Mouse (Mus musculus) CH12.LX (cell line): ENCODE data around the gene Pikfyve. TPM values are rescaled to one million over a fixed set of nuclear protein-coding genes. Genes with fewer than 3 reads are reported as not detected.

Source experiments
- DNase-seq: peaks from one replicate; pipeline ENCODE4 v3.0.0-alpha.2; 2013; ENCODE audit errors: extremely low read depth
- H3K27ac ChIP-seq: 2 replicates; pipeline ENCODE4 v1.5.1; 2012; ENCODE audit warnings: low read depth, mild to moderate bottlenecking, control low read depth, moderate library complexity; ENCODE audit not compliant: insufficient read depth
- H3K27me3 ChIP-seq: replicated peaks from 2 replicates; pipeline ENCODE3; 2012; ENCODE audit warnings: inconsistent platforms
- H3K36me3 ChIP-seq, 2 experiments: replicated peaks in 1 of 2; 2 replicates each; pipeline versions ENCODE3 to v1.6.1; 2012; ENCODE audit warnings: inconsistent platforms in 1 of 2, low read length in 1 of 2, mild to moderate bottlenecking in 1 of 2, mixed read lengths in 1 of 2, moderate library complexity in 1 of 2; ENCODE audit not compliant: control insufficient read depth in 1 of 2, insufficient read depth in 1 of 2
- H3K4me1 ChIP-seq, 2 experiments: 2 replicates each; pipeline ENCODE4 v1.6.1; 2012; ENCODE audit warnings: inconsistent platforms in 1 of 2, moderate library complexity in 1 of 2; ENCODE audit not compliant: insufficient read depth in 2 of 2, control insufficient read depth in 1 of 2
- H3K4me2 ChIP-seq: 2 replicates; pipeline ENCODE4 v1.6.1; 2012; ENCODE audit warnings: low read depth, mild to moderate bottlenecking, control low read depth; ENCODE audit not compliant: poor library complexity, insufficient read depth, severe bottlenecking
- H3K4me3 ChIP-seq, 3 experiments: fragments of 150-350 bp in 1 of 3; sonication (generic) in 1 of 3; replicated peaks in 1 of 3; 2 replicates each; pipeline versions ENCODE3 to v1.5.1; 2011 to 2012; ENCODE audit warnings: low read depth in 2 of 3, low read length in 2 of 3, mild to moderate bottlenecking in 2 of 3, moderate library complexity in 2 of 3, control low read depth in 1 of 3, improper control_type of control experiment in 1 of 3, inconsistent platforms in 1 of 3, mixed read lengths in 1 of 3; ENCODE audit not compliant: poor library complexity in 1 of 3
- H3K79me2 ChIP-seq: replicated peaks from 2 replicates; pipeline ENCODE4 v1.6.1; 2012; ENCODE audit warnings: mild to moderate bottlenecking, moderate library complexity; ENCODE audit not compliant: control insufficient read depth, poor library complexity, insufficient read depth, severe bottlenecking; ENCODE audit errors: extremely low read depth
- H3K9ac ChIP-seq: 2 replicates; pipeline ENCODE4 v1.6.1; 2012; ENCODE audit warnings: low read depth, mild to moderate bottlenecking, control low read depth, moderate library complexity; ENCODE audit not compliant: insufficient read depth
- H3K9me3 ChIP-seq: replicated peaks from 2 replicates; pipeline ENCODE3; 2012; ENCODE audit warnings: low read length, inconsistent platforms, mixed read lengths
- BHLHE40 ChIP-seq: IDR thresholded peaks from 2 replicates; pipeline ENCODE4 v1.6.1; 2011; ENCODE audit warnings: mild to moderate bottlenecking, low read depth, low read length, improper control_type of control experiment
- CHD2 ChIP-seq: IDR thresholded peaks from 2 replicates; pipeline ENCODE4 v1.6.1; 2011; ENCODE audit warnings: low read length, improper control_type of control experiment
- CTCF ChIP-seq, 2 experiments: IDR thresholded peaks in 1 of 2; conservative IDR thresholded peaks in 1 of 2; 2 replicates each; pipeline ENCODE4 v1.5.1; 2011 to 2012; ENCODE audit warnings: low read depth in 2 of 2, low read length in 2 of 2, improper control_type of control experiment in 1 of 2, inconsistent platforms in 1 of 2, mild to moderate bottlenecking in 1 of 2, moderate library complexity in 1 of 2
- E2F4 ChIP-seq: IDR thresholded peaks from 2 replicates; pipeline ENCODE4 v1.6.1; 2011; ENCODE audit warnings: low read depth, low read length, improper control_type of control experiment; ENCODE audit not compliant: insufficient replicate concordance
- ELF1 ChIP-seq: IDR thresholded peaks from 2 replicates; pipeline ENCODE4 v1.6.1; 2014; ENCODE audit warnings: low read depth, mild to moderate bottlenecking, inconsistent platforms, low read length, improper control_type of control experiment
- EP300 ChIP-seq: IDR thresholded peaks from 2 replicates; pipeline ENCODE4 v1.6.1; 2011; ENCODE audit warnings: low read length, improper control_type of control experiment
- ETS1 ChIP-seq: conservative IDR thresholded peaks from 2 replicates; pipeline ENCODE4 v1.6.1; 2012; ENCODE audit warnings: low read depth, mild to moderate bottlenecking, inconsistent platforms, low read length, improper control_type of control experiment, moderate library complexity
- GABPA ChIP-seq: IDR thresholded peaks from 2 replicates; pipeline ENCODE4 v1.6.1; 2012; ENCODE audit warnings: low read depth, low read length, improper control_type of control experiment, inconsistent platforms; ENCODE audit not compliant: insufficient replicate concordance
- IRF4 ChIP-seq: IDR thresholded peaks from 2 replicates; pipeline ENCODE4 v1.6.1; 2014; ENCODE audit warnings: low read depth, mild to moderate bottlenecking, inconsistent platforms, low read length, improper control_type of control experiment
- JUN ChIP-seq: IDR thresholded peaks from 2 replicates; pipeline ENCODE4 v1.6.1; 2011; ENCODE audit warnings: low read depth, mild to moderate bottlenecking, low read length, improper control_type of control experiment, moderate library complexity; ENCODE audit not compliant: insufficient read depth
- JUND ChIP-seq: conservative IDR thresholded peaks from 2 replicates; pipeline ENCODE4 v1.6.1; 2011; ENCODE audit warnings: low read depth, low read length, improper control_type of control experiment
- MAFK ChIP-seq: IDR thresholded peaks from 2 replicates; pipeline ENCODE4 v1.6.1; 2011; ENCODE audit warnings: low read length, improper control_type of control experiment; ENCODE audit not compliant: insufficient replicate concordance
- MAX ChIP-seq: IDR thresholded peaks from 2 replicates; pipeline ENCODE4 v1.6.1; 2011; ENCODE audit warnings: low read length, improper control_type of control experiment
- MAZ ChIP-seq: IDR thresholded peaks from 2 replicates; pipeline ENCODE4 v1.6.1; 2012; ENCODE audit warnings: low read depth, mild to moderate bottlenecking, inconsistent platforms, low read length, improper control_type of control experiment, moderate library complexity
- MEF2A ChIP-seq: IDR thresholded peaks from 2 replicates; pipeline ENCODE4 v1.6.1; 2014; ENCODE audit warnings: low read depth, mild to moderate bottlenecking, inconsistent platforms, low read length, improper control_type of control experiment, borderline replicate concordance
- MXI1 ChIP-seq: IDR thresholded peaks from 2 replicates; pipeline ENCODE4 v1.6.1; 2011; ENCODE audit warnings: mild to moderate bottlenecking, low read depth, low read length, improper control_type of control experiment
- MYC ChIP-seq: IDR thresholded peaks from 2 replicates; pipeline ENCODE4 v1.6.1; 2011; ENCODE audit warnings: low read depth, mild to moderate bottlenecking, improper control_type of control experiment, low read length
- NELFE ChIP-seq: IDR thresholded peaks from 2 replicates; pipeline ENCODE4 v1.6.1; 2011; ENCODE audit warnings: low read depth, low read length, improper control_type of control experiment
- NRF1 ChIP-seq: IDR thresholded peaks from 2 replicates; pipeline ENCODE4 v1.6.1; 2014; ENCODE audit warnings: low read depth, mild to moderate bottlenecking, inconsistent platforms, low read length, improper control_type of control experiment, moderate library complexity
- PAX5 ChIP-seq: IDR thresholded peaks from 2 replicates; pipeline ENCODE4 v1.6.1; 2012; ENCODE audit warnings: low read length, inconsistent platforms, mixed read lengths
- POLR2A ChIP-seq: IDR thresholded peaks from 2 replicates; pipeline ENCODE4 v1.6.1; 2011; ENCODE audit warnings: low read depth, mild to moderate bottlenecking, improper control_type of control experiment, low read length
- POLR2AphosphoS2 ChIP-seq: IDR thresholded peaks from 2 replicates; pipeline ENCODE4 v1.6.1; 2011; ENCODE audit warnings: low read depth, low read length, improper control_type of control experiment
- RAD21 ChIP-seq: IDR thresholded peaks from 2 replicates; pipeline ENCODE4 v1.6.1; 2011; ENCODE audit warnings: low read depth, mild to moderate bottlenecking, low read length, improper control_type of control experiment, moderate library complexity
- RCOR1 ChIP-seq: conservative IDR thresholded peaks from 2 replicates; pipeline ENCODE4 v1.6.1; 2012; ENCODE audit warnings: low read depth, mild to moderate bottlenecking, inconsistent platforms, low read length, improper control_type of control experiment
- SIN3A ChIP-seq: IDR thresholded peaks from 2 replicates; pipeline ENCODE4 v1.6.1; 2012; ENCODE audit warnings: low read length, improper control_type of control experiment, inconsistent platforms
- SMC3 ChIP-seq: IDR thresholded peaks from 2 replicates; pipeline ENCODE4 v1.6.1; 2011; ENCODE audit warnings: low read depth, low read length, improper control_type of control experiment
- TBP ChIP-seq: conservative IDR thresholded peaks from 2 replicates; pipeline ENCODE4 v1.6.1; 2011; ENCODE audit warnings: low read depth, low read length, improper control_type of control experiment
- TCF12 ChIP-seq: IDR thresholded peaks from 2 replicates; pipeline ENCODE4 v1.6.1; 2014; ENCODE audit warnings: low read depth, mild to moderate bottlenecking, inconsistent platforms, low read length, improper control_type of control experiment
- UBTF ChIP-seq: IDR thresholded peaks from 2 replicates; pipeline ENCODE4 v1.6.1; 2012; ENCODE audit warnings: low read depth, mild to moderate bottlenecking, inconsistent platforms, low read length, improper control_type of control experiment, moderate library complexity
- USF1 ChIP-seq: IDR thresholded peaks from 2 replicates; pipeline ENCODE4 v1.6.1; 2014; ENCODE audit warnings: low read depth, mild to moderate bottlenecking, inconsistent platforms, low read length, improper control_type of control experiment
- USF2 ChIP-seq: conservative IDR thresholded peaks from 2 replicates; pipeline ENCODE4 v1.6.1; 2011; ENCODE audit warnings: low read depth, low read length, improper control_type of control experiment
- ZC3H11A ChIP-seq: IDR thresholded peaks from 2 replicates; pipeline ENCODE4 v1.6.1; 2012; ENCODE audit warnings: low read depth, mild to moderate bottlenecking, inconsistent platforms, low read length, improper control_type of control experiment
- ZKSCAN1 ChIP-seq: IDR thresholded peaks from 2 replicates; pipeline ENCODE4 v1.6.1; 2012; ENCODE audit warnings: low read depth, inconsistent platforms, low read length, improper control_type of control experiment, borderline replicate concordance
- ZMIZ1 ChIP-seq: IDR thresholded peaks from 2 replicates; pipeline ENCODE4 v1.6.1; 2012; ENCODE audit warnings: low read depth, mild to moderate bottlenecking, inconsistent platforms, low read length, improper control_type of control experiment
- ZNF384 ChIP-seq: IDR thresholded peaks from 2 replicates; pipeline ENCODE4 v1.6.1; 2012; ENCODE audit warnings: low read depth, low read length, improper control_type of control experiment, inconsistent platforms
- dilution Hi-C: fragments of 300-500 bp; cut with MboI; formaldehyde crosslinking; loops from 2 replicates; pipeline ENCODE4 v1.14.3; 2020; ENCODE audit warnings: low sequenced_read_pairs; ENCODE audit not compliant: extremely low pct_unique_long_range_greater_than_20kb, extremely low pct_ligation_motif_present
- in situ Hi-C: fragments of 300-500 bp; cut with MboI; formaldehyde crosslinking; loops from 3 replicates; pipeline ENCODE4 v1.14.3; 2019; ENCODE audit warnings: low sequenced_read_pairs, low pct_ligation_motif_present, low pct_unique_long_range_greater_than_20kb, mixed read lengths
- polyA plus RNA-seq: library from polyadenylated mRNA; unstranded; fragments of >175 nt; gene quantifications from 2 replicates; pipeline ENCODE4 v1.2.1, GENCODE M21; 2012; ENCODE audit warnings: low read depth; ENCODE audit not compliant: insufficient read length
- total RNA-seq, 2 experiments: library from RNA; depleted of rRNA; stranded (reverse); fragments of 300-350 nt in 1 of 2; fragments of >200 nt in 1 of 2; gene quantifications; 2 replicates each; pipeline ENCODE4 v1.2.3; 2012 to 2014

Gene Pikfyve
- total and polyA plus RNA-seq, 3 experiments = 12.6 to 25.5 (median 14.5) TPM

DNA sequence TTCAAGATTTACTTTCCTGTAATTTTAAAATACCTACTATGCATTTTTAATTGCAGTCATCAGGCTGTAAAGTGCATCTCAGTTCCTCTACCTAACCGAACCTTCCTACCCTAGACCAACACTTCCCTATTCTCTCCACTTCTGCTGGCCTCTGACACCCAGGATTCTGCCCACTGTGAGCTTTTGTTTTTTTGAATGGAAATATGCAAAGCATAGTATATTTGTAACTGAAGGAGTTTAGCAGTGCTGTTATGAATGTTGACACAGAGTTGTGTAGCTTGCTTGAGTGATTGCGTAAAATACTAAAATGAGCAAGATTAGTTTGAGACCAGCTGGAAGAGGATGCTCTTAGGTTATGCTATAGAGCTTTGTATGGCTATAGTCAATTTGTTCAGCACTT, 41.2 kb downstream of the Pikfyve start:
- peak overlapping the region; percentile 64; the same call in 1 of the 2 replicates for H3K27ac ChIP-seq
- in situ Hi-C loops = no loop called here
- no peaks in the 10 kb centered on the region for H3K27me3 ChIP-seq
- H3K4me3 ChIP-seq = no peak overlapping the region
- peak overlapping the region; percentile 29; the same call in 1 of the 2 replicates for H3K4me2 ChIP-seq
- peaks cover 3 to 22% of the 10 kb centered on the region in 2 experiments for H3K36me3 ChIP-seq
- DNase-seq = peak; percentile 81
- no peak overlapping the region for H3K9ac ChIP-seq
- TF ChIP-seq TCF12 (peak; percentile 17; the same call in 1 of the 2 replicates), EP300 (peak; percentile 89), E2F4 (no peak), MXI1 (no peak), MEF2A (peak; percentile 88), GABPA (no peak), NRF1 (no peak), BHLHE40 (peak; percentile 16; the same call in 1 of the 2 replicates), ELF1 (peak; percentile 43), JUN (peak; percentile 42), NELFE (no peak), ZKSCAN1 (peak; percentile 45; the same call in 1 of the 2 replicates), CTCF (conservative IDR thresholded peaks at IDR 0.05 in 1 of 2, IDR thresholded peaks at IDR 0.05 in 1 of 2; ENCODE audit: low read depth in 2 of 2, low read length in 2 of 2) (no peak), ZNF384 (peak; percentile 74), RCOR1 (no peak), ZC3H11A (no peak), JUND (peak; percentile 69; the same call in 1 of the 2 replicates), POLR2AphosphoS2 (no peak), ZMIZ1 (no peak), POLR2A (no peak), RAD21 (no peak), TBP (0 out of 2 replicates have a peak, but pooled peaks have one; percentile 47), MAFK (0 out of 2 replicates have a peak, but pooled peaks have one; percentile 38), MAX (no peak), USF2 (no peak), SMC3 (no peak), MAZ (no peak), IRF4 (peak; percentile 90), SIN3A (no peak), ETS1 (peak; percentile 33; the same call in 1 of the 2 replicates), PAX5 (no peak), MYC (no peak), USF1 (no peak), CHD2 (no peak), UBTF (no peak)
- no peaks in the 10 kb centered on the region for H3K9me3 ChIP-seq
- H3K4me1 ChIP-seq = peaks cover 0 to 35% of the 10 kb centered on the region in 2 experiments; a peak in 3 of 4 replicates
- dilution Hi-C loops = no loop called here
- 0 out of 2 replicates have a peak, but pooled peaks cover 5% of the 10 kb centered on the region for H3K79me2 ChIP-seq
